Mouse (Mus musculus): ENCODE data around the gene Ccdc157.

DNA sequence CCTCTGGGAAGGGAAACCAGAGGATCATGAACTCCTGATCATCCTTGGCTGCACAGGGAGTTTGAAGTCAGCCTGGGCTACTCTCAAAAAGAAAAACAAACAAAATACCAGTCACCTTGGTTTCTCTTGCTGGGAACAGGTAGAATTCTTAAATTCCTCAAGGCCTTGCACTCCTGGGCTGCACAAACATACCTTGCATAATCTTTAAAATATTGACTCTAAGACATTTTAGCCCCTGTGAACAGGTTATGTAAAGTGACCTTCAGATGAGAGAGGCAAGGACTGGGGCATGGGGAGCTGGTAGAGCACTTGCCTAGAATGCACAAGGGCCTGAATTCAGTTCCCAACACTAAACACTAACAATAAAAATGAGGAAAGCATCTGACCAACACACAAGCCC lies 18.6 kb downstream of the Ccdc157 start:
- no peak for TF ChIP-seq CTCF (IDR thresholded peaks at IDR 0.05; ENCODE audit: borderline replicate concordance, insufficient read depth, low read length)
- TF ChIP-seq POLR2A (IDR thresholded peaks at IDR 0.05; ENCODE audit: low read depth, low read length) = no peak
